Mouse (Mus musculus) retina, adult 2 months (tissue): ENCODE results near the gene Aldh2.
A peak's percentile ranks its signal among the peaks of the same experiment; 100 is the strongest.
"Not testable (repeated sequence)": the region's sequence is repeated elsewhere in the genome, so short reads cannot be mapped to it uniquely, and the experiment has no call there.

ENCODE experiments used
- DNase-seq: peaks from one replicate; pipeline ENCODE4 v3.0.0-alpha.2; 2012; ENCODE audit warnings: low read depth, low spot score

The Aldh2 gene

GRCm38 (mm10) chr5:121547084-121547483 is 46.5 kb downstream of the Aldh2 start:
- DNase-seq: no peak

- DNase-seq: no peak
Measured at GRCm38 (mm10) chr5:121546530-121546895, 47.1 kb downstream of the Aldh2 start.

GRCm38 (mm10) chr5:121545793-121546529 is 47.7 kb downstream of the Aldh2 start, which contains the start of gene Mapkapk5:
Mapkapk5 (minus strand) TSS chr5:121545905.
- DNase-seq: peak; percentile 92

GRCm38 (mm10) chr5:121544910-121545792 is 48.5 kb downstream of the Aldh2 start, which contains the start of the genes Adam1a and Gm42878:
Adam1a (minus strand) TSS chr5:121545482.
Gm42878 (minus strand) TSS chr5:121545482.
- no peak for DNase-seq

GRCm38 (mm10) chr5:121543370-121543769 is 50.3 kb downstream of the Aldh2 start:
- no peak for DNase-seq

GRCm38 (mm10) chr5:121541235-121541634 is 52.4 kb downstream of the Aldh2 start:
- no peak for DNase-seq

- no peak for DNase-seq
Measured at GRCm38 (mm10) chr5:121540066-121540465, 53.6 kb downstream of the Aldh2 start.

- DNase-seq: no peak
Measured at GRCm38 (mm10) chr5:121537588-121537987, 56.0 kb downstream of the Aldh2 start.

- DNase-seq: no peak
Measured at GRCm38 (mm10) chr5:121536921-121537555, 56.6 kb downstream of the Aldh2 start.

- DNase-seq: no peak
Measured at GRCm38 (mm10) chr5:121535116-121535515, 58.5 kb downstream of the Aldh2 start.

- DNase-seq: no peak
Measured at GRCm38 (mm10) chr5:121534521-121534920, 59.1 kb downstream of the Aldh2 start.

- no peak for DNase-seq
Measured at GRCm38 (mm10) chr5:121526961-121527360, 66.7 kb downstream of the Aldh2 start.

- DNase-seq: no peak
Measured at GRCm38 (mm10) chr5:121526526-121526925, 67.1 kb downstream of the Aldh2 start.

- DNase-seq: no peak
Measured at GRCm38 (mm10) chr5:121525774-121526450, 67.7 kb downstream of the Aldh2 start.

GRCm38 (mm10) chr5:121519758-121520157 is 73.9 kb downstream of the Aldh2 start:
- DNase-seq: not testable (repeated sequence)

GRCm38 (mm10) chr5:121518983-121519382 is 74.6 kb downstream of the Aldh2 start:
- no peak for DNase-seq
